Mouse (Mus musculus) CH12.LX (cell line): Measurements from ENCODE around the gene Myrip. TPM values are rescaled to one million over a fixed set of nuclear protein-coding genes. Genes with fewer than 3 reads are reported as not detected.

Experiments
- DNase-seq: peaks from one replicate; pipeline ENCODE4 v3.0.0-alpha.2; 2013; ENCODE audit errors: extremely low read depth
- H3K27ac ChIP-seq: 2 replicates; pipeline ENCODE4 v1.5.1; 2012; ENCODE audit warnings: low read depth, mild to moderate bottlenecking, control low read depth, moderate library complexity; ENCODE audit not compliant: insufficient read depth
- H3K27me3 ChIP-seq: replicated peaks from 2 replicates; pipeline ENCODE3; 2012; ENCODE audit warnings: inconsistent platforms
- H3K36me3 ChIP-seq, 2 experiments: replicated peaks in 1 of 2; 2 replicates each; pipeline versions ENCODE3 to v1.6.1; 2012; ENCODE audit warnings: inconsistent platforms in 1 of 2, low read length in 1 of 2, mild to moderate bottlenecking in 1 of 2, mixed read lengths in 1 of 2, moderate library complexity in 1 of 2; ENCODE audit not compliant: control insufficient read depth in 1 of 2, insufficient read depth in 1 of 2
- H3K4me1 ChIP-seq, 2 experiments: 2 replicates each; pipeline ENCODE4 v1.6.1; 2012; ENCODE audit warnings: inconsistent platforms in 1 of 2, moderate library complexity in 1 of 2; ENCODE audit not compliant: insufficient read depth in 2 of 2, control insufficient read depth in 1 of 2
- H3K4me2 ChIP-seq: 2 replicates; pipeline ENCODE4 v1.6.1; 2012; ENCODE audit warnings: low read depth, mild to moderate bottlenecking, control low read depth; ENCODE audit not compliant: poor library complexity, insufficient read depth, severe bottlenecking
- H3K4me3 ChIP-seq, 3 experiments: fragments of 150-350 bp in 1 of 3; sonication (generic) in 1 of 3; replicated peaks in 1 of 3; 2 replicates each; pipeline versions ENCODE3 to v1.5.1; 2011 to 2012; ENCODE audit warnings: low read depth in 2 of 3, low read length in 2 of 3, mild to moderate bottlenecking in 2 of 3, moderate library complexity in 2 of 3, control low read depth in 1 of 3, improper control_type of control experiment in 1 of 3, inconsistent platforms in 1 of 3, mixed read lengths in 1 of 3; ENCODE audit not compliant: poor library complexity in 1 of 3
- H3K79me2 ChIP-seq: replicated peaks from 2 replicates; pipeline ENCODE4 v1.6.1; 2012; ENCODE audit warnings: mild to moderate bottlenecking, moderate library complexity; ENCODE audit not compliant: control insufficient read depth, poor library complexity, insufficient read depth, severe bottlenecking; ENCODE audit errors: extremely low read depth
- H3K9ac ChIP-seq: 2 replicates; pipeline ENCODE4 v1.6.1; 2012; ENCODE audit warnings: low read depth, mild to moderate bottlenecking, control low read depth, moderate library complexity; ENCODE audit not compliant: insufficient read depth
- H3K9me3 ChIP-seq: replicated peaks from 2 replicates; pipeline ENCODE3; 2012; ENCODE audit warnings: low read length, inconsistent platforms, mixed read lengths
- CHD1 ChIP-seq: IDR thresholded peaks from 2 replicates; pipeline ENCODE4 v1.6.1; 2012; ENCODE audit warnings: low read depth, low read length, improper control_type of control experiment, inconsistent platforms
- CHD2 ChIP-seq: IDR thresholded peaks from 2 replicates; pipeline ENCODE4 v1.6.1; 2011; ENCODE audit warnings: low read length, improper control_type of control experiment
- ETS1 ChIP-seq: conservative IDR thresholded peaks from 2 replicates; pipeline ENCODE4 v1.6.1; 2012; ENCODE audit warnings: low read depth, mild to moderate bottlenecking, inconsistent platforms, low read length, improper control_type of control experiment, moderate library complexity
- GABPA ChIP-seq: IDR thresholded peaks from 2 replicates; pipeline ENCODE4 v1.6.1; 2012; ENCODE audit warnings: low read depth, low read length, improper control_type of control experiment, inconsistent platforms; ENCODE audit not compliant: insufficient replicate concordance
- HCFC1 ChIP-seq: IDR thresholded peaks from 2 replicates; pipeline ENCODE4 v1.6.1; 2012; ENCODE audit warnings: low read depth, mild to moderate bottlenecking, inconsistent platforms, low read length, improper control_type of control experiment
- IRF4 ChIP-seq: IDR thresholded peaks from 2 replicates; pipeline ENCODE4 v1.6.1; 2014; ENCODE audit warnings: low read depth, mild to moderate bottlenecking, inconsistent platforms, low read length, improper control_type of control experiment
- JUND ChIP-seq: conservative IDR thresholded peaks from 2 replicates; pipeline ENCODE4 v1.6.1; 2011; ENCODE audit warnings: low read depth, low read length, improper control_type of control experiment
- KAT2A ChIP-seq: IDR thresholded peaks from 2 replicates; pipeline ENCODE4 v1.6.1; 2012; ENCODE audit warnings: low read length, improper control_type of control experiment, inconsistent platforms; ENCODE audit not compliant: insufficient replicate concordance
- MAFK ChIP-seq: IDR thresholded peaks from 2 replicates; pipeline ENCODE4 v1.6.1; 2011; ENCODE audit warnings: low read length, improper control_type of control experiment; ENCODE audit not compliant: insufficient replicate concordance
- MEF2A ChIP-seq: IDR thresholded peaks from 2 replicates; pipeline ENCODE4 v1.6.1; 2014; ENCODE audit warnings: low read depth, mild to moderate bottlenecking, inconsistent platforms, low read length, improper control_type of control experiment, borderline replicate concordance
- MYC ChIP-seq: IDR thresholded peaks from 2 replicates; pipeline ENCODE4 v1.6.1; 2011; ENCODE audit warnings: low read depth, mild to moderate bottlenecking, improper control_type of control experiment, low read length
- NELFE ChIP-seq: IDR thresholded peaks from 2 replicates; pipeline ENCODE4 v1.6.1; 2011; ENCODE audit warnings: low read depth, low read length, improper control_type of control experiment
- NRF1 ChIP-seq: IDR thresholded peaks from 2 replicates; pipeline ENCODE4 v1.6.1; 2014; ENCODE audit warnings: low read depth, mild to moderate bottlenecking, inconsistent platforms, low read length, improper control_type of control experiment, moderate library complexity
- PAX5 ChIP-seq: IDR thresholded peaks from 2 replicates; pipeline ENCODE4 v1.6.1; 2012; ENCODE audit warnings: low read length, inconsistent platforms, mixed read lengths
- POLR2A ChIP-seq: IDR thresholded peaks from 2 replicates; pipeline ENCODE4 v1.6.1; 2011; ENCODE audit warnings: low read depth, mild to moderate bottlenecking, improper control_type of control experiment, low read length
- RAD21 ChIP-seq: IDR thresholded peaks from 2 replicates; pipeline ENCODE4 v1.6.1; 2011; ENCODE audit warnings: low read depth, mild to moderate bottlenecking, low read length, improper control_type of control experiment, moderate library complexity
- RCOR1 ChIP-seq: conservative IDR thresholded peaks from 2 replicates; pipeline ENCODE4 v1.6.1; 2012; ENCODE audit warnings: low read depth, mild to moderate bottlenecking, inconsistent platforms, low read length, improper control_type of control experiment
- SIN3A ChIP-seq: IDR thresholded peaks from 2 replicates; pipeline ENCODE4 v1.6.1; 2012; ENCODE audit warnings: low read length, improper control_type of control experiment, inconsistent platforms
- SMC3 ChIP-seq: IDR thresholded peaks from 2 replicates; pipeline ENCODE4 v1.6.1; 2011; ENCODE audit warnings: low read depth, low read length, improper control_type of control experiment
- TCF12 ChIP-seq: IDR thresholded peaks from 2 replicates; pipeline ENCODE4 v1.6.1; 2014; ENCODE audit warnings: low read depth, mild to moderate bottlenecking, inconsistent platforms, low read length, improper control_type of control experiment
- USF1 ChIP-seq: IDR thresholded peaks from 2 replicates; pipeline ENCODE4 v1.6.1; 2014; ENCODE audit warnings: low read depth, mild to moderate bottlenecking, inconsistent platforms, low read length, improper control_type of control experiment
- ZC3H11A ChIP-seq: IDR thresholded peaks from 2 replicates; pipeline ENCODE4 v1.6.1; 2012; ENCODE audit warnings: low read depth, mild to moderate bottlenecking, inconsistent platforms, low read length, improper control_type of control experiment
- ZKSCAN1 ChIP-seq: IDR thresholded peaks from 2 replicates; pipeline ENCODE4 v1.6.1; 2012; ENCODE audit warnings: low read depth, inconsistent platforms, low read length, improper control_type of control experiment, borderline replicate concordance
- ZNF384 ChIP-seq: IDR thresholded peaks from 2 replicates; pipeline ENCODE4 v1.6.1; 2012; ENCODE audit warnings: low read depth, low read length, improper control_type of control experiment, inconsistent platforms
- dilution Hi-C: fragments of 300-500 bp; cut with MboI; formaldehyde crosslinking; loops from 2 replicates; pipeline ENCODE4 v1.14.3; 2020; ENCODE audit warnings: low sequenced_read_pairs; ENCODE audit not compliant: extremely low pct_unique_long_range_greater_than_20kb, extremely low pct_ligation_motif_present
- in situ Hi-C: fragments of 300-500 bp; cut with MboI; formaldehyde crosslinking; loops from 3 replicates; pipeline ENCODE4 v1.14.3; 2019; ENCODE audit warnings: low sequenced_read_pairs, low pct_ligation_motif_present, low pct_unique_long_range_greater_than_20kb, mixed read lengths
- polyA plus RNA-seq: library from polyadenylated mRNA; unstranded; fragments of >175 nt; gene quantifications from 2 replicates; pipeline ENCODE4 v1.2.1, GENCODE M21; 2012; ENCODE audit warnings: low read depth; ENCODE audit not compliant: insufficient read length
- total RNA-seq, 2 experiments: library from RNA; depleted of rRNA; stranded (reverse); fragments of 300-350 nt in 1 of 2; fragments of >200 nt in 1 of 2; gene quantifications; 2 replicates each; pipeline ENCODE4 v1.2.3; 2012 to 2014

Myrip gene
- total and polyA plus RNA-seq, 3 experiments: not detected

DNA sequence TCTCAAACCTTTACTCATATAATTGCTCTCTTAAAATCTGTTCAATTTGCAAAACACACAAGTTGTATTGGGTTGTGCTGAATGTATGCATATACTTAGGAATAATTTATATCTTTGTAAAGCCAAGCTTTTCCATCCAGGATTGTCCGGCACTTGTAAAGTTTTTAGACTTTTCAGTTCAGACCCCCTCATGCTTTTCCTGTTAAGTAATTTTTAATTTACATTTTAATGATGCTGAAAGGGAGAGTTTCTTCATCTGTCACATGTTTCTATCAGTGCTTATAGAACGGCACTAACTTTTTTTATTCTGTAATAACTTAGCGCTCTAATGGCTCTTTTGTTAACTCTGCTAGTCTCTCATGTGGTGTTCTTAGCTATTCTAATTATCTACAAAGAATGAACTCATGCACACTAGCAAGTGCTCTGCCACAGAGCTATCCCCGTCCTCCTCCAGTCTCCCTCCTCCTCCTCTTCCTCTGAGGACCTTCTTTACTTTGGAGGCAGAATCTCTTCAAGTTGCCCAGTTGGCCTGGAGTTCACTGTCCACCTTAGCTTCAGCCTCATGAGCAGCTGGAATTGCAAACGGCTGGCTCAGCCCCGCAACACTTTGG lies 136.1 kb downstream of the Myrip start:
- dilution Hi-C loops (no loop called here), in situ Hi-C loops (no loop called here)
- no peak for DNase-seq
- Histone ChIP-seq H3K79me2 (no peaks in the 10 kb centered on the region), H3K36me3 (no peaks in the 10 kb centered on the region), H3K27ac (no peak overlapping the region), H3K9me3 (peaks cover 13% of the 10 kb centered on the region), H3K4me1 (no peaks in the 10 kb centered on the region), H3K27me3 (peaks cover 7% of the 10 kb centered on the region), H3K9ac (no peak overlapping the region), H3K4me2 (no peak overlapping the region), H3K4me3 (no peak overlapping the region)
- TF ChIP-seq PAX5 (no peak), SIN3A (no peak), SMC3 (no peak), IRF4 (no peak), GABPA (no peak), ZNF384 (no peak), MYC (no peak), NRF1 (no peak), ZKSCAN1 (no peak), RCOR1 (no peak), POLR2A (no peak), CHD2 (no peak)

GRCm38 (mm10) chr9:120438350-120438749 lies 137.0 kb downstream of the Myrip start:
- Histone ChIP-seq H3K4me2 (no peak overlapping the region), H3K79me2 (no peaks in the 10 kb centered on the region), H3K9me3 (peaks cover 13% of the 10 kb centered on the region), H3K4me3 (no peak overlapping the region), H3K9ac (no peak overlapping the region), H3K27me3 (no peaks in the 10 kb centered on the region), H3K4me1 (no peaks in the 10 kb centered on the region), H3K27ac (no peak overlapping the region), H3K36me3 (no peaks in the 10 kb centered on the region)
- dilution Hi-C loops: no loop called here
- in situ Hi-C loops: no loop called here
- DNase-seq: no peak
- no peak for TF ChIP-seq MEF2A
- no peak for TF ChIP-seq SIN3A
- TF ChIP-seq USF1: no peak
- TF ChIP-seq KAT2A: no peak
- TF ChIP-seq MAFK: no peak
- no peak for TF ChIP-seq ETS1
- TF ChIP-seq HCFC1: no peak
- TF ChIP-seq ZC3H11A: no peak
- TF ChIP-seq NRF1: no peak
- no peak for TF ChIP-seq MYC
- no peak for TF ChIP-seq RAD21
- no peak for TF ChIP-seq JUND
- no peak for TF ChIP-seq CHD1
- TF ChIP-seq SMC3: no peak
- no peak for TF ChIP-seq RCOR1
- TF ChIP-seq NELFE: no peak
- TF ChIP-seq TCF12: no peak
